Mouse (Mus musculus) MEL (cell line): ENCODE data around the gene Adam12. TPM values are rescaled to one million over a fixed set of nuclear protein-coding genes. Genes with fewer than 3 reads are reported as not detected.

Experiments
- DNase-seq: peaks from one replicate; pipeline ENCODE4 v3.0.0; 2011; ENCODE audit warnings: low read depth, low spot score
- H3K27ac ChIP-seq: 2 replicates; pipeline ENCODE4 v1.5.1; 2012; ENCODE audit warnings: low read depth, mild to moderate bottlenecking, control low read depth, low read length, moderate library complexity; ENCODE audit not compliant: control insufficient read depth
- H3K27me3 ChIP-seq, 2 experiments: fragments of 150-350 bp in 1 of 2; sonication (generic) in 1 of 2; 2 replicates each; pipeline ENCODE4 v1.6.1; 2012; ENCODE audit warnings: low read length in 2 of 2, mild to moderate bottlenecking in 2 of 2, improper control_type of control experiment in 1 of 2, moderate library complexity in 1 of 2; ENCODE audit not compliant: insufficient read depth in 2 of 2, control insufficient read depth in 1 of 2
- H3K36me3 ChIP-seq, 2 experiments: 2 replicates each; pipeline ENCODE4 v1.6.1; 2012 to 2014; ENCODE audit warnings: low read length in 2 of 2, improper control_type of control experiment in 1 of 2, inconsistent platforms in 1 of 2, mild to moderate bottlenecking in 1 of 2; ENCODE audit not compliant: insufficient read depth in 2 of 2, control insufficient read depth in 1 of 2
- H3K4me1 ChIP-seq, 2 experiments: fragments of 150-350 bp in 1 of 2; sonication (generic) in 1 of 2; 2 replicates each; pipeline ENCODE4 v1.6.1; 2012; ENCODE audit warnings: low read length in 2 of 2, improper control_type of control experiment in 1 of 2, mild to moderate bottlenecking in 1 of 2; ENCODE audit not compliant: insufficient read depth in 2 of 2, control insufficient read depth in 1 of 2
- H3K4me3 ChIP-seq, 2 experiments: fragments of 150-350 bp in 1 of 2; sonication (generic) in 1 of 2; 2 replicates each; pipeline ENCODE4 v1.5.1; 2012; ENCODE audit warnings: low read depth in 2 of 2, low read length in 2 of 2, mild to moderate bottlenecking in 2 of 2, moderate library complexity in 2 of 2, control low read depth in 1 of 2, improper control_type of control experiment in 1 of 2; ENCODE audit not compliant: control insufficient read depth in 1 of 2, insufficient read depth in 1 of 2
- H3K79me2 ChIP-seq: 2 replicates; pipeline ENCODE4 v1.6.1; 2012; ENCODE audit warnings: mild to moderate bottlenecking, low read length, moderate library complexity; ENCODE audit not compliant: control insufficient read depth, poor library complexity, insufficient read depth
- H3K9ac ChIP-seq: 2 replicates; pipeline ENCODE4 v1.6.1; 2012; ENCODE audit warnings: low read depth, mild to moderate bottlenecking, control low read depth, low read length, moderate library complexity; ENCODE audit not compliant: control insufficient read depth, poor library complexity, severe bottlenecking
- H3K9me3 ChIP-seq: fragments of 150-350 bp; sonication (generic); replicated peaks from 2 replicates; pipeline ENCODE4 v1.6.1; 2012; ENCODE audit warnings: mild to moderate bottlenecking, low read length, improper control_type of control experiment, moderate library complexity; ENCODE audit not compliant: insufficient read depth
- CHD1 ChIP-seq: IDR thresholded peaks from 2 replicates; pipeline ENCODE4 v1.6.1; 2012; ENCODE audit warnings: low read depth, mild to moderate bottlenecking, inconsistent platforms, low read length, improper control_type of control experiment
- CHD2 ChIP-seq: IDR thresholded peaks from 2 replicates; pipeline ENCODE4 v1.6.1; 2011; ENCODE audit warnings: low read length, improper control_type of control experiment
- CTCF ChIP-seq, 3 experiments: IDR thresholded peaks in 2 of 3; conservative IDR thresholded peaks in 1 of 3; 2 replicates each; pipeline ENCODE4 v1.5.1; 2011 to 2012; ENCODE audit warnings: low read length in 3 of 3, low read depth in 2 of 3, mild to moderate bottlenecking in 2 of 3, improper control_type of control experiment in 1 of 3, inconsistent platforms in 1 of 3, mixed read lengths in 1 of 3, moderate library complexity in 1 of 3; ENCODE audit not compliant: control insufficient read depth in 1 of 3, insufficient read depth in 1 of 3, poor library complexity in 1 of 3, severe bottlenecking in 1 of 3
- E2F4 ChIP-seq: IDR thresholded peaks from 2 replicates; pipeline ENCODE4 v1.6.1; 2011; ENCODE audit warnings: low read depth, low read length, improper control_type of control experiment, borderline replicate concordance
- ELF1 ChIP-seq: IDR thresholded peaks from 2 replicates; pipeline ENCODE4 v1.6.1; 2014; ENCODE audit warnings: low read depth, mild to moderate bottlenecking, inconsistent platforms, low read length, improper control_type of control experiment, moderate library complexity
- HCFC1 ChIP-seq: IDR thresholded peaks from 2 replicates; pipeline ENCODE4 v1.6.1; 2012; ENCODE audit warnings: low read depth, mild to moderate bottlenecking, inconsistent platforms, low read length, improper control_type of control experiment, moderate library complexity
- KAT2A ChIP-seq: conservative IDR thresholded peaks from 2 replicates; pipeline ENCODE4 v1.6.1; 2012; ENCODE audit warnings: low read depth, low read length, improper control_type of control experiment, inconsistent platforms
- MAFK ChIP-seq: IDR thresholded peaks from 2 replicates; pipeline ENCODE4 v1.6.1; 2011; ENCODE audit warnings: low read depth, mild to moderate bottlenecking, low read length, improper control_type of control experiment, borderline replicate concordance
- MAX ChIP-seq: IDR thresholded peaks from 2 replicates; pipeline ENCODE4 v1.6.1; 2011; ENCODE audit warnings: low read length, improper control_type of control experiment
- MAZ ChIP-seq: IDR thresholded peaks from 2 replicates; pipeline ENCODE4 v1.6.1; 2012; ENCODE audit warnings: low read depth, mild to moderate bottlenecking, inconsistent platforms, low read length, improper control_type of control experiment
- MEF2A ChIP-seq: IDR thresholded peaks from 2 replicates; pipeline ENCODE4 v1.6.1; 2014; ENCODE audit warnings: low read depth, mild to moderate bottlenecking, inconsistent platforms, low read length, improper control_type of control experiment; ENCODE audit not compliant: poor library complexity, insufficient replicate concordance, severe bottlenecking; ENCODE audit errors: extremely low read depth
- MXI1 ChIP-seq: IDR thresholded peaks from 2 replicates; pipeline ENCODE4 v1.6.1; 2011; ENCODE audit warnings: mild to moderate bottlenecking, low read depth, low read length, improper control_type of control experiment
- MYB ChIP-seq: IDR thresholded peaks from 2 replicates; pipeline ENCODE4 v1.6.1; 2011; ENCODE audit warnings: mild to moderate bottlenecking, low read depth, low read length, improper control_type of control experiment
- MYC ChIP-seq: IDR thresholded peaks from 2 replicates; pipeline ENCODE4 v1.6.1; 2011; ENCODE audit warnings: low read depth, mild to moderate bottlenecking, low read length, improper control_type of control experiment, moderate library complexity
- NELFE ChIP-seq: IDR thresholded peaks from 2 replicates; pipeline ENCODE4 v1.6.1; 2011; ENCODE audit warnings: low read depth, low read length, improper control_type of control experiment
- NRF1 ChIP-seq: IDR thresholded peaks from 2 replicates; pipeline ENCODE4 v1.6.1; 2014; ENCODE audit warnings: low read depth, mild to moderate bottlenecking, inconsistent platforms, low read length, improper control_type of control experiment, moderate library complexity; ENCODE audit not compliant: poor library complexity, insufficient read depth, severe bottlenecking
- POLR2A ChIP-seq, 2 experiments: IDR thresholded peaks; 2 replicates each; pipeline ENCODE4 v1.6.1; 2011 to 2012; ENCODE audit warnings: low read length in 2 of 2, mild to moderate bottlenecking in 2 of 2, control low read depth in 1 of 2, improper control_type of control experiment in 1 of 2, low read depth in 1 of 2, moderate library complexity in 1 of 2; ENCODE audit not compliant: control insufficient read depth in 1 of 2, insufficient read depth in 1 of 2, poor library complexity in 1 of 2
- POLR2AphosphoS2 ChIP-seq: IDR thresholded peaks from 2 replicates; pipeline ENCODE4 v1.6.1; 2011; ENCODE audit warnings: low read length, improper control_type of control experiment
- POLR2AphosphoS5 ChIP-seq: IDR thresholded peaks from 2 replicates; pipeline ENCODE4 v1.6.1; 2012; ENCODE audit warnings: low read depth, borderline replicate concordance, mild to moderate bottlenecking, inconsistent platforms, low read length, moderate library complexity, mixed read lengths
- RAD21 ChIP-seq: IDR thresholded peaks from 2 replicates; pipeline ENCODE4 v1.6.1; 2011; ENCODE audit warnings: mild to moderate bottlenecking, low read depth, low read length, improper control_type of control experiment
- RCOR1 ChIP-seq: IDR thresholded peaks from 2 replicates; pipeline ENCODE4 v1.6.1; 2012; ENCODE audit warnings: low read depth, mild to moderate bottlenecking, inconsistent platforms, low read length, improper control_type of control experiment
- TBP ChIP-seq: IDR thresholded peaks from 2 replicates; pipeline ENCODE4 v1.8.0; 2011; ENCODE audit warnings: low read depth, low read length, improper control_type of control experiment
- TCF12 ChIP-seq: IDR thresholded peaks from 2 replicates; pipeline ENCODE4 v1.6.1; 2014; ENCODE audit warnings: low read depth, mild to moderate bottlenecking, inconsistent platforms, low read length, improper control_type of control experiment, moderate library complexity
- USF1 ChIP-seq: IDR thresholded peaks from 2 replicates; pipeline ENCODE4 v1.6.1; 2014; ENCODE audit warnings: low read depth, mild to moderate bottlenecking, inconsistent platforms, low read length, improper control_type of control experiment, moderate library complexity
- USF2 ChIP-seq, 2 experiments: IDR thresholded peaks; 2 replicates each; pipeline ENCODE4 v1.6.1; 2011 to 2012; ENCODE audit warnings: improper control_type of control experiment in 2 of 2, low read length in 2 of 2, borderline replicate concordance in 1 of 2, inconsistent platforms in 1 of 2, low read depth in 1 of 2, mild to moderate bottlenecking in 1 of 2; ENCODE audit not compliant: insufficient read depth in 1 of 2
- ZC3H11A ChIP-seq: IDR thresholded peaks from 2 replicates; pipeline ENCODE4 v1.6.1; 2012; ENCODE audit warnings: low read depth, mild to moderate bottlenecking, inconsistent platforms, low read length, improper control_type of control experiment
- ZMIZ1 ChIP-seq: IDR thresholded peaks from 2 replicates; pipeline ENCODE4 v1.6.1; 2012; ENCODE audit warnings: low read depth, mild to moderate bottlenecking, inconsistent platforms, low read length, improper control_type of control experiment, moderate library complexity
- ZNF384 ChIP-seq: IDR thresholded peaks from 2 replicates; pipeline ENCODE4 v1.6.1; 2012; ENCODE audit warnings: low read depth, mild to moderate bottlenecking, inconsistent platforms, low read length, improper control_type of control experiment
- polyA plus RNA-seq, 2 experiments: library from polyadenylated mRNA; stranded (reverse) in 1 of 2; unstranded in 1 of 2; fragments of >175 nt in 1 of 2; fragments of >200 nt in 1 of 2; gene quantifications; 2 replicates each; pipeline versions ENCODE4 v1.2.1 to v1.2.4; 2012; ENCODE audit warnings: low replicate concordance in 2 of 2, low read depth in 1 of 2; ENCODE audit not compliant: insufficient read length in 2 of 2, insufficient read depth in 1 of 2, missing spikeins in 1 of 2
- total RNA-seq: library from RNA; depleted of rRNA; stranded (reverse); fragments of 300-350 nt; gene quantifications from 2 replicates; pipeline ENCODE4 v1.2.3, GENCODE M21; 2012

Adam12 gene
- total and polyA plus RNA-seq, 3 experiments: not detected

DNA sequence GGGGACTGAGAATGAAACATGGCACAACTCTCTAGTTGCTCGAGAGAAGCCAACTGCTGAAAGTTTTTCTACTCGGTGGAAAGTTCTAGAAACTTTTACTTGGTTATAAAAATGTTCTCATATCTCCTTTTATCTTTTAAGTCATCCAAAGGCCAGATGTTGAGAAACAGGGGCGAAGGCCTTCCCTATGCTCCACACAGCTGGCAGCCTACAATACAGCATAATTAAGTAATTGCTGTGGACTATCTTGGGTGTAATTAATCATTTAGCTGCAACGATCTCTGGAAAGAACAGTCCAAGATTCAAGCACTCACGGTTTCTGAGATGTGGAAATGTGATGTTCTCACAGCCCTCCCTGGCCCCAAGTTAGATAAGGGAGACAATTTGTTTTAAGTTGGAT lies 243.6 kb downstream of the Adam12 start:
- Histone ChIP-seq H3K9me3 (no peaks in the 10 kb centered on the region), H3K27ac (no peak overlapping the region), H3K27me3 (no peaks in the 10 kb centered on the region), H3K79me2 (no peaks in the 10 kb centered on the region), H3K4me3 (no peak overlapping the region), H3K36me3 (no peaks in the 10 kb centered on the region), H3K4me1 (no peaks in the 10 kb centered on the region), H3K9ac (no peak overlapping the region)
- TF ChIP-seq MXI1: no peak
- TF ChIP-seq CHD1: no peak
- no peak for TF ChIP-seq POLR2A (IDR thresholded peaks at IDR 0.05; ENCODE audit: control insufficient read depth in 1 of 2, insufficient read depth in 1 of 2, low read depth in 1 of 2, low read length in 2 of 2, poor library complexity in 1 of 2)
- TF ChIP-seq MEF2A: no peak
- no peak for TF ChIP-seq POLR2AphosphoS2
- TF ChIP-seq NELFE: no peak
- no peak for TF ChIP-seq RAD21
- no peak for TF ChIP-seq MYC
- no peak for TF ChIP-seq USF1
- no peak for TF ChIP-seq POLR2AphosphoS5
- no peak for TF ChIP-seq ZNF384
- no peak for TF ChIP-seq USF2 (IDR thresholded peaks at IDR 0.05; ENCODE audit: borderline replicate concordance in 1 of 2, insufficient read depth in 1 of 2, low read depth in 1 of 2, low read length in 2 of 2)
- TF ChIP-seq NRF1: no peak
- no peak for TF ChIP-seq ZC3H11A
- no peak for TF ChIP-seq MAFK
- no peak for TF ChIP-seq CTCF (IDR thresholded peaks at IDR 0.05 in 2 of 3, conservative IDR thresholded peaks at IDR 0.05 in 1 of 3; ENCODE audit: control insufficient read depth in 1 of 3, insufficient read depth in 1 of 3, low read depth in 2 of 3, low read length in 3 of 3, poor library complexity in 1 of 3, severe bottlenecking in 1 of 3)
- no peak for TF ChIP-seq MAX
- TF ChIP-seq HCFC1: no peak
- DNase-seq: no peak

- Histone ChIP-seq H3K27me3 (no peaks in the 10 kb centered on the region), H3K79me2 (no peaks in the 10 kb centered on the region), H3K4me3 (no peak overlapping the region), H3K4me1 (no peaks in the 10 kb centered on the region), H3K9me3 (no peaks in the 10 kb centered on the region), H3K9ac (no peak overlapping the region), H3K36me3 (no peaks in the 10 kb centered on the region), H3K27ac (no peak overlapping the region)
- no peak for DNase-seq
- TF ChIP-seq ZC3H11A (no peak), NELFE (no peak), E2F4 (no peak), USF1 (no peak), ZMIZ1 (no peak), TCF12 (no peak), RCOR1 (no peak), RAD21 (no peak), ELF1 (no peak), MEF2A (no peak), KAT2A (no peak), CTCF (IDR thresholded peaks at IDR 0.05 in 2 of 3, conservative IDR thresholded peaks at IDR 0.05 in 1 of 3; ENCODE audit: control insufficient read depth in 1 of 3, insufficient read depth in 1 of 3, low read depth in 2 of 3, low read length in 3 of 3, poor library complexity in 1 of 3, severe bottlenecking in 1 of 3) (no peak), CHD2 (no peak), CHD1 (no peak), MAZ (no peak), TBP (no peak), MAX (no peak), MYB (no peak)
Observed at GRCm38 (mm10) chr7:133986201-133986600, 245.7 kb downstream of the Adam12 start.
